Mouse (Mus musculus) ovary, postnatal 36 days (tissue): ENCODE data around the gene Iffo1.

ENCODE experiments used
- DNase-seq: peaks from one replicate; pipeline ENCODE4 v3.0.0; 2022; ENCODE audit warnings: low spot score, mixed read lengths

Gene Iffo1

DNA sequence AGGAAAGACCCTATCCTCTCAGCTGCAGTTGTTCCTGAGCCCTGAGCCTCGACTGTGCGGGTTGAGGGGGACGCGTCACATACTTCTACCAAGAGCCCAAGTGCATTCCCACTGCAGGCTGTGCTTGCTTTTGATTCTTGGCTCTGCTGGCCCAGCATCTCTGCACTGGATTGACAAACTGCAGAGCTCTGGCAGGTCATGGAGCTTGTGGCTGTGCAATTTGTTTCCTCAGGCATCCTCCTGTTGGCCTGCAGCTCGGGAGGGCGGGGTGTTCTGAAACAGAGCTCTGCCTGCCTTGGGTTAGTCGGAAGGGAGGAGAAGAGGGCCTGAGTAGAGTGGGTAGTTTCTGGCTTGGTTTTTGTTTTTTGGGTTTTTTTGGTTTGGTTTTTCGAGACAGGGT is 2.6 kb upstream of the Iffo1 start:
- no peak for DNase-seq

DNA sequence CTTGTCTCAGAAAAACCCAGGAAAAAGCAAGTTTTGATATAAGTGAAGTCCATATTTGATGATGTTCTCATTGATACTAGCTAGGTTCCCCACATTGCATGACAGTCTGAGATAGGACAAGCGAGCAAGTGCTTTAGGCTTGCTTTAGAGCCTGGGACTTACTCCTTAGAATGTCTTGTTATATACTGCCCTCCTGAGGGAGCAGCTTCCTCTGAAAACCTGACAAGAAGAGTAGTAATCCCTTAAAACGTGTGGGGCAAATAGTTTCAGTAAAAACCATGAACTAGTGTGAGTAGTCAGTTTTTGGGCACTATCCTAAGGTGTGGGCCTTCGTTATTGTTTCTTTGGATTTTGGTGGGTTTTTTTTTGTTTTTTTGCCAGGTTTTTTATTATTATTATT is 1.9 kb upstream of the Iffo1 start:
- no peak for DNase-seq

DNA sequence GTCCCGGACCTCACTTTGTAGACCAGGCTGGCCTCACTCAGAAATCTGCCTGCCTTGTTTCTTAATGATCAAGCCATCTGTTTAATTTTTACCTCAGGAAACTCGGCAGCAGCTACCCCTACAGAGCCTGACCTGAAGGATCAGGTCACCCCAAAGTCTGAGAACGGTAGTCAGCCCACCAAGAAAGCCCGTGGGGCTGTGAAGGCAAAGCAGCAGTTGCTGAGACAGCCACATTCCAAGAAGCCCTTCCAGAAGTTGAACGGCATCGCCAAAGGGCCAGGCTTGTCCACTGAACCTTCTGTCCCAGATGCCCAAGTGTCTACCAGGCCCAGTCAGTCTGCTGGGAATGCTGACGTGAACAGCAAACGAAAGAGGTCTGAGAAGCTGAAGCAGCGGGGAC is 1.1 kb upstream of the Iffo1 start:
- no peak for DNase-seq

DNA sequence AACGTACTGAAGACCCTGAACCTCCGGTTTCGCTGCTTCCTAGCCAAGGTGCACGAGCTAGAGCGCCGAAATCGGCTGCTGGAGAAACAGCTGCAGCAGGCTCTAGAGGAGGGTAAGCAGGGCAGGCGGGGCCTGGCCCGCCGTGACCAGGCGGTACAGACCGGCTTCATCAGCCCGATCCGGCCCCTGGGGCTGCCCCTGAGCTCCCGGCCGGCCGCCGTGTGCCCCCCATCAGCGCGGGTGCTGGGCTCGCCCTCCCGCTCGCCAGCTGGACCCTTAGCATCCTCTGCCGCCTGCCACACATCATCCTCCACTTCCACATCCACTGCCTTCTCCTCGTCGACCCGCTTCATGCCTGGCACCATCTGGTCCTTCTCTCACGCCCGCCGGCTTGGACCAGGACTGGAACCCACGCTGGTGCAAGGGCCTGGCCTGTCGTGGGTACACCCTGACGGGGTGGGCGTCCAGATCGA is 474 bp downstream of the Iffo1 start:
- no peak for DNase-seq

DNA sequence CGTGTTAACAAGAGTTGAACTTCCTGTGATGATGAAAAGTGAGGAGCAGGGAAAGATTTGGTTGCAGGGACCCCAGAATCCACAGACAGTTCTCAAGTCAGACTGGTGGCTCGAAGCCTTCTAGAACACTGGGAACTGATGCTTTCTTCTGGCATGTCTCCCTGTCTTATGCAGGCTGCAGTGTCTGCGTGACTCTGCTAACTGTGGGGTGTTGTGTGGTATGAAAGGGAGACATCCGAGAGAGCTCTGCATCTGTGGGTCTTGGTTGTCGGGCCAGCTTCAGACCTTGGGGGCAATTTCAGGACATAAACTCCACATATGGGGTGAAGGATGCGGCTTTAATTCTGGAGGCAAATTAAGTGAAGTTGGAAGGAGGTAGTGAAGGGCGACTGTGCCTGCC is 1.1 kb downstream of the Iffo1 start:
- no peak for DNase-seq

DNA sequence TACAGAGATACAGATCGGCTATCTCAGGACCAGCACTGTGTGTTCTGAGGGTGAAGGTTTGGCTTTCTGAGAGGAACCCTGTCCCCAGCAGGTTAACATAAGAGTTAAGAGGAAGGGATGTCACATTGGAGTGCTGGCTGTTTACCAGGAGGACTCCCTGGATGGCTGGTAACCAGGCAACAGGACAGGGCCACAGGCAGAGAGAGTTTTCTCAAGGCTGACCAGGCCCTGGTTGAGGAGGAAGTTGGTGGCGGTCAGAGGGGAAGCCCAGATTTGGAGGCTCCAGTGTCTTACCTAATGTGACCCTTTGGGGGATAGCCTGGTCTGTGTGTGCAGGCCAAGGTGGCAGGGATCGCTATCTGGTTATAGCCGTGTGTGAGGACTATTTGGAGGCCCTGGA is 1.8 kb downstream of the Iffo1 start:
- peak; percentile 44 for DNase-seq

DNA sequence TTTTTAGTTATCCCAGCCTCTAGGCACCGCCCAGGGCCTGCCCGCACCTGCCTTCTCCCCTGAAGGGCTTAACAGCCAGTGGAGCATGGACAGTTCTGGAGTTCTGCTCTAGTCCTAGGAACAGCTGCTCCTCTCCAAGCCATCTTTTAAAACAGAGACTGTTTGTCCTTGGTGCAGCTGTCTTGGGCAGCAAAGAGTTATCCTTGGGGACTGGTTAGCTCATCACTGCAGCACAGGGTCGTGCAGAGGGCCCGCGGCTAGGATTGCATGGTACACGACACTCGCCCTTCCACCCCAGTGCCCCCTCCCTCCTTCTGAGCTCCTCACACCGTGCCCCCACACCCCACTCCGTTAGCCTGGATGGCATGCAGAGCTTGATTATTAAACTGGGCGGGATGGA is 2.3 kb downstream of the Iffo1 start:
- no peak for DNase-seq

DNA sequence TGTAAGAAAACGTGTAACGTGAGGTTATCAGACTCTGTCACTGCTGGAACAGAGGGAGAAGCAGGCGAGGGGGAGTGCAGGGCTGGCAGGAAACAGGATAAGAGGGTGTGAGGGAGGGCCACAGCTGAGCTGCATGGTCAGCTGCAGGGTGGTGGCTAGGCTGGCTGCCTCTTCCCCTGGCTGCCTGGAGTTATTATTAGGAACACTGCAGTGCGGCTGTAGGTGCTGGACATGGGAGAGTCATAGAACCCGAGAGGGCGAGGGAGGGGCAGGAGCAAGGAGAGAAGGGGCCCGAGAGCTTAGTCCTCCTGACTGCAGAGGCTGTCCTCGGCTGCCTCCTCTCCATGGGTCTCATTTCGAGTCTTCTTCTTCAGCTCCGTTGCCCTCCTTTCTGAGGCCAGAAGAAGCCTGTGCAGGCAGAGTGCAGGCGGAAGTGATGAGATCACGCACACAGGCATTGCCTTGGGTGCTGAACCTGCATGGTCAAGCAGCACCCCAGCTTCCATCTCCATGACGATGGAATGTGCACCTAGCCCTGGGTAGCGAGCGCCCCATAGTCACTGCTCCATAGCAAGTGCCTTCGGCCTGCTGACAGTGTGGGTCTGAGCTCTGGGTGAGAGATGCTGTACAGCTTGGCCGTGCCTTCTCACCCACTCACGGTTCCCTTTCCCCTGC is 3.3 kb downstream of the Iffo1 start:
- DNase-seq: peak; percentile 44

DNA sequence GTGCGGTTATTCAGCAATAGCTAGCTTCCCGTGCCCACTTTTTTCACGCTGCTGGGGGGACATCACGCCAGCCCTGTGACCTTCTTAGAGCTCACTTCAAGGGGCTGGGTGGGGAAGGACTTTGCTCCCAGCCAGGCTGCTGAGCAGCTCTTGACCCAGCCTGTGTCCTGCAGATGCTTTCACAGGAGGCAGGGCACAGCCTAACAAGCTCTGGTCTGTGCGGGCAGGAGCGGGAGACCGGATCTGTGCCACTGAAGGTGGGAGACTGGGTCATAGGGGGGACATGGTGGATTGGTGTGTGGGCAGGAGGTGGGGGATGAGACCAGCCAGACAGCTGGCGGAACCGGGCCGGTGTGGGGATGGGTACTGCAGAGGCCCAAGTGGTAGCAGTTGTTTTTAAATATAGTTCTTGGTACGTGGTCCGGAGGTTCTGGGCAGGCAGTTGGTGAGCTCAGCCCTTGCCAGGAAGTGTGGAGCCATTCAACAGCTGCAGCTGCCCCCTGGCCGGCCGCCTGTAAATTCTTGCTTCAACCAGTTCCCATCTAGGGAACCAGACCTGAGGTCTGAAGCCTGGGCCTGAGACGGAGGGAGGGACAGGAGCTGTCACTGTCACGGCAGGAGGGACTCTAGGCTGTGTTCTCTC is 4.0 kb downstream of the Iffo1 start:
- DNase-seq: peak; percentile 44

DNA sequence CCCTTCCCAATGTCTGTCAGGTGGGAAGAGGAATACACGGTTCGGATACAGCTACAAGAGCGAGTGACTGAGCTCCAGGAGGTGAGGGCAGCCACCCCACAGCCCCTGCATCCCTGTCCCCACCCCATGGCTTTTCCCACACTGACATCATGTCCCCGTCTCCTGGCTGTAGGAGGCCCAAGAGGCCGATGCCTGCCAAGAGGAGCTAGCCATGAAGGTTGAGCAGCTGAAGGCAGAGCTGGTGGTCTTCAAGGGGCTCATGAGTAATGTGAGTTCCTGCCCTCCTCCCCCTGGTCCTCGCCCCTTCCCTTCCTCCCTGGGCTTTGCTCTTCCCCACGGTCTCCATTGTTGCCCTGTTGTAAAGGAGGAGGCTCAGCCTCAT is 4.5 kb downstream of the Iffo1 start:
- no peak for DNase-seq

DNA sequence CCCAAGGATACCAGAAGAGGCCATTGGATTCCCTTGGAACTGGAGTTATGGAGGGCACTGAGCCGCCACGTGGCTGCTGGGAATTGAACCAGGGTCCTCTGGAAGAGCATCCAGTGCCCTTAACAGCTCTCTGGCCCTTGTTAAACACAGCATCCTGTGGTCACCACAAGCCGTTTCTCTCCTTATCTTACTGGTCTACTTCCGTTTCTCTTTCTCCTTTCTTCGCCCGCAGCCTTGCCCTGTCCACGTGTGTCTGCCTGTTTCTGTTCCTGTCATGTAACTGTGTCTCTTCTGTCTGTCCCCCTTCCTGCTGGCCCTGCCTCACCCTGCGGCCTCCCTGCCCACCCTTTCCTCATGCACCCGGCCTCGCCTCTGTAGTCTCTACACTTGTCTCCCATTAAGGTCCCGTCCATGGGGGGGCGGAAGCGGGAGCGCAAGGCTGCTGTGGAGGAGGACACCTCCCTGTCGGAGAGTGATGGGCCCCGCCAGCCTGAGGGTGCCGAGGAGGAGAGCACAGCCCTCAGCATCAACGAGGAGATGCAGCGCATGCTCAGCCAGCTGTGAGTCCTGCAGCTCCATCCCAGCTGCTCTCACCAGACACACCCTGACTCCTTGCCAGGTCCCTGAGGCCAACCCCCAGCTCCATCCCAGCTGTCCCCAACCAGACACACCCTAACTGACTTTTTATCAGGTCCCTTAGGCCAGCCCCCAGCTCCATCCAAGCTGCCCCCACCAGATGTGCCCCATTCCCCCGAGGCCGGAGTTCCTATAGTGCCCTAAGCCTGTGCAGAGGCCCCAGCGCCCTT is 7.4 kb downstream of the Iffo1 start:
- no peak for DNase-seq

DNA sequence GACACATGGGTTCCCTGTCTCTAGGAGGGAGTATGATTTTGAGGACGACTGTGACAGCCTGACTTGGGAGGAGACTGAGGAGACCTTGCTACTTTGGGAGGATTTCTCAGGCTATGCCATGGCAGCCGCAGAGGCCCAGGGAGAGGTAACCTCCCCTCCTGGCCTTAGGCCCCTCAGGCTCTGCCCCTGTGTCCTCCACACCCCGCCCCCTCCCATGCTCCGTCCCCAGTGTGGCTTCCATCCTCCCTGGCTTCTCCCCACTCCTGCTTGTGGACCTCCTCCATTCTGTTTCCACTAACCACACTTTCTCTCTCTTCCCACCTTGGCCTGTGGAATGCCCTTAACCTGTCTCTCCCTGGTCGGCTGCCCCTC is 8.0 kb downstream of the Iffo1 start:
- DNase-seq: no peak

DNA sequence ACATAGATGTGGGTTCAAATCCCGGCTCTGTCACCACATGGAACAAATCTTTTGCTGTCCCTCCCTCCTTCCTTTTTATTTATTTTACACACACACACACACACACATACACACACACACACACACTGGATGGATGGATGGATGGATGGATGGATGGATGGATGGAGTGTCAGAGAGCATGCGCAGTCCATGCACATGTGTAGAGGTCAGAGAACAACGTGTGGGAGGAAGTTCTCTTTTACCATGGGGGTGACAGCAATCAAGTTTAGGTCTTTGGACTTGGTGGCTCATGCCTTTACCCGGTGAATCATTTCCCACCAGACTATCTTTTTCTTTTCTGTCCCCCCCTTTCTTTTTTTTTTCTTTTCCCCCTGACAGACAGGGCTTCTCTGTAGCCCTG is 8.6 kb downstream of the Iffo1 start:
- DNase-seq: no peak

DNA sequence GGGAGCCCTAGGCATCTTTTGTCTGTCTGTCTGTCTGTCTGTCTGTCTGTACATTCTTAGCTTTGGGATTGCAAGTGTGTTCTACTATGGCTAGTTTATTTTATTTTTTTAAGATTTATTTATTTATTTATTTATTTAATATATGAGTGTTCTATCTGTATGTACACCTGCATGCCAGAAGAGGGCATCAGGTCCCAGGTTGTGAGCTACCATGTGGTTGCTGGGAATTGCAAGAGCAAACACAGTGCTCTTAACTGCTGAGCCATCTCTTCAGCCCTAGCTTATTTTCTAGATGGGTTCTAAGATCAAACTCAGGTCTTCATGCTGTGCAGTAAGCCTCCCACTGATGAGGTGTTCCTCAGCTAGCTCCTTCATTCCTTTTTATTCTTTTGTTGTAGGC is 9.5 kb downstream of the Iffo1 start:
- DNase-seq: no peak

DNA sequence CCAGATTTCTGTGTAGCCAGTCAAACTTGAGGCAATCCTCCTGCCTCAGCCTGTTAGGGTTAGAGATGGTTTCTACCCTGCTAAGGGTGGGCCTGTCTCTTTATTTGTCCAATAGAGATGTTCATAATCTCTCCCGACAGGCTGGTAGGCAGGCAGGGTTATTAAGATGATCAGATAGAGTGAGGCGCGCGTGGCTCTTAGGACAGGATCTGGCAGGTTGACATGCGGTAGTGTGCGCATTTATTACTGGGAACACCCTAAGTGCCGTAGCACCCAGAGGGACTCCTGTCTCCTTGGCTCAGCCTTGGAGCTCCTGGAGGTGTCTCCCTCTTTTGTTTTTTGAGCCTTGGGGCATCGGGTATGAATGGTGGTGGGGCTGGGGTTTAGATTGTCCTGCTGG is 10.2 kb downstream of the Iffo1 start:
- DNase-seq: no peak

DNA sequence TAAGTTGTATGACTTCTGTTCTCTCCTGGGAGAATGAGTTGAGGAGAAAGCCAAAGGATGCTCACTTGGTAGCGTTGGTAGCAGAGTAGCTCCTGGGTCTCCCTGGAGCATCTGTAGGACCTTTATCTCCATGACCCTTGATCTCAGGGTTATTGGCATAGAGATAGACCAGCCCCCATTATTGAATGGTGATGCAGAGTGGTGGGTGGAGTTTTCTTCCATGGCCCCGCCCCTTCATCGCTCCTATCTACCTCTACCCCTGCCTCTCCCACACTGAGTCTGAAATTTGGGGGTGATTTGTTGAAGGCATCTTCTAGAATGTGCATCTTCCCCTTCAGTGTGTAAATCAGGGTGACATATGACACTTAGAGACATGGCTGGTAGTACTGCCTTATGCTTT is 11.4 kb downstream of the Iffo1 start:
- no peak for DNase-seq

DNA sequence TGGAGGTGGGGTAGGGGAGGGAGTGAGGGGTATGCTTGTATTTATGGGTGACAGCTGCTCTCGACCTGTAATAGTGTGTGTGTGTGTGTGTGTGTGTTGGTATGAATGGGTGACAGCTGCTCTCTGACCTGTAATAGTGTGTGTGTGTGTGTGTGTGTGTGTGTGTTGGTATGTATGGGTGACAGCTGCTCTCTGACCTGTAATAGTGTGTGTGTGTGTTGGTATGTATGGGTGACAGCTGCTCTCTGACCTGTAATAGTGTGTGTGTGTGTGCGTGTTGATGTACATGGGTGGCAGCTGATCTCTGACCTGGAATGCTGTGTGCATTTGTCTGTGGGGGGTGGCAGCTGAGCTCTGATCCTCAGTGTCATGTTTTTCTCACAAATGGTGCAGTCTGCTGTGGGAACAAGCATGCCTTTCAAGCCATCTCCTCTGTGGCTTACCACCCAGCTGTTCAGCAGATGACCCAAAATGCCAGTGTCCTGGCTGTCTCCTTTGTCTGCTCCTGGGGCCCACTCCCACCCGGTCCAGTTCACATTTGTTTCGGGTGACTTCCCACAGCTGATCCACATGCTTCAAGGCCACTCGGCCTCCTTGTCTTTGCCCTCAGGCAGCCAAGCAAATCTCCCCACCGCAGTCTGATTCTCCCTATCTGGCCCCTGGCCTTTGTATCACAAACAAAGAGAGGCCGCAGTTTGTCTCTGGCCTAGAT is 12.0 kb downstream of the Iffo1 start:
- peak; percentile 35 for DNase-seq

DNA sequence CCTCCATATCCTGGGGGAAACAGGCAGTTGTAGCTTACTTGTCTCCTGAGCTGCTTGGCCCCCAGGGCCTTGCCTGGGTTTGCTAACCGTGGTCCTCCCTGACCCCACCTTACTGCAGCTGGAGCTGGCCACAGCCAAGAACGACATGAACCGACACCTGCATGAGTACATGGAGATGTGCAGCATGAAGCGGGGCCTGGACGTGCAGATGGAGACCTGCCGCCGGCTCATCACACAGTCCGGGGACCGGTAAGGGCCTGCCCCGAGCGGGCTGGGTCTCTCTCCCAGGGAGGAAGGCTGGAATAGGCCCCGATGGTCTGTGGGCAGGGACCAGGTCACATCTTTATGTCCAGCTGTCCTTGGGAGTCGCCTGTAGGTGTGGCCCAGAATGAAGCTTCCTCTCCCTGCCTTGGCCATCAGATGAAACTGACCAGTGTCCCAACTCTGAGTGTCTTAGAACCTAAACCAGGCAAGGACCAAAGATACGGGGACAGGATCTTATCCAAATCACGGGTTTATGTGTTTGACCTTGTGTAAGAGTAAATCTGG is 14.0 kb downstream of the Iffo1 start:
- DNase-seq: no peak

DNA sequence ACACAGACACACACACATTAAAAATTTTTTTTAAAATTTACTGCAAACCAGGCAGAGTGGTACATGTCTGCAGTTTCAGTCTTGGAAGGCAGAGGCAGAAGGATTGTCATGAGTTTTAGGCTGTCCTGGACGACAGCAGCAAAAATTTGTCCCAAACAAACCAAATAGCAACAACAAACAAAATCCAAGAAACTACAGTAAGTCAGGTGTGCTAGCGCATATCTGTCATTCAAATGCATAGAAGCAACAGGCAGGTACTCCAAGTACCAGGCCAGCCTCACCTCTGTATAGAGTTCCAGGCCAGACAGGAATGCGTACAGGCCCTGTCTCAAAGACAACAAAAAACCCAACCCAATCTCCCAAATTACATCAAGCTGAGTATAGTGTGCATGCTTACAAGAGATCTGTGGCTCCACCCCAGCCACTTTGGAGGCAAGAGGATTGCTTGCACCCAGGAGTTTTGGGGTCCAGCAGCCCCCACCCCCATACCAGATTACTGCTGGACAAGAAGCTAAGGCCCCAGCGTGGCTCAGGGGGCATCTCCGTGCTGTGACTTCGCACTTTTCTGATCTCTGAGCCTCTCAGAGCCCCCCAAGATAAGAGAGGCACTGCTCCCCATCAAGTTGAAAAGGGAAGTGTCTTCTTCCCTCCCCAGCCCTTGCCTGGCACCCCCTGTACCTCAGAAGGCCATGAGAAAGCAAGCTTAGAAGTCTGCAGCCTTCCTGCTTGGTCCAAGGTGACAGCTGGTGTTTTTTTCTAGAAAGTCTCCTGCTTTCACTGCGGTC is 14.9 kb downstream of the Iffo1 start:
- no peak for DNase-seq

DNA sequence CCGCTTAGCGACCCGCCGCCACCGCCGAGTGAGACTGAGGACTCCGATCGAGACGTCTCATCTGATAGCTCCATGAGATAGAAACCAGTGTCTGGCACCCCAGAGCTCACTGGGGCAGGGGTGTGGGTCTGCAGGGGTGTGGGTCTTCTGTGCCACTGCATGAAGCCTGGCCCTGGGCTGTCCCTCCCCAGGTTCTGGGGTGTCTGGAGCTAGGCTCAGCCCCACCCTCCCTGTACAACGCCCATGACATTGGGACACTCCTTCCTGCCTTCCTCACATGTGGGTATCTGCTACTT is 15.5 kb downstream of the Iffo1 start:
- no peak for DNase-seq

DNA sequence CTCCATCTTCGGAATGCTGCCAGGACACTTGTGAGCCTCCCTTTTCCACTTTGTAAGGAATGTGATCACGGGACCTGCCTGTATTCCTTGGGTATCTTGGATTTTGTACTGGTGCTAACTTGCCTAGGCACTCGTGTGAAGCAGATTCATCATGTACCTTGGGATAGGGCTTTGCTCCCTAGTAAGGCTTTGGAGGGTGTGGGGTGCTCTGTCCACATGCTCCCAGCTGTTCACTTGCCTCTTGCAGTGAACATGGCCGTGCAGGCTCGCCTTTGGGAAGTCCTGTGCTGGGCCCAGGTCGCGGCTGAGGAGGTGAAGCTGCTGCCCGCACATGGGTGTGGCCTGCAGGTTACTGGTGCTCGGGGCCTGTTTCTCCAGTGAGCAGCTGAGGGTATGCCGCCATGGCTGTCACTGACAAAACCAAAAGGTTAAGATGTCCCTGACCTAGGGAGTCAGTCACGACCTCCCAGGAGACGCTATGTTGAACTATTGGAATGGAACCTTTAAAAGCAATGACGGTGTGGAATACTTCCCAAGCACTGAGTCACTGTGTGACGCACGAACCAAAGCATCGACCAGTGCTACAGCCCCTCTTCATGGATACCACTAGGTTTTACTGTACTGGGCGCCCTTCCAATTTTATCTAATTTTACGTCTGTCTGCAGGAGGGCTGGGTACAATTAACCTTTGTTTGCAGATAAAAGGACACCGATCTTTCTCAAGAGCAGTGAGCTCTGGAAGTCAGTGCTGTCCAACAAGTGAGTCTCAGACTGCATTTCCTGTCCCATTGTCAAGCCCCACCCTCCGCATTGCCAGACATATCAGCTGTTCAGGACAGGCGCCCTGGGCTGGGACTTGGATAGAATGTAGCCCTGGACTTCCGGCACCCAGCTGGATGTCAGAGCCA is 16.1 kb downstream of the Iffo1 start:
- peak; percentile 35 for DNase-seq
